Mouse (Mus musculus) CH12.LX (cell line): ENCODE data around the gene Gm10197. TPM values are rescaled to one million over a fixed set of nuclear protein-coding genes. Genes with fewer than 3 reads are reported as not detected.

Experiments
- DNase-seq: peaks from one replicate; pipeline ENCODE4 v3.0.0-alpha.2; 2013; ENCODE audit errors: extremely low read depth
- H3K27ac ChIP-seq: 2 replicates; pipeline ENCODE4 v1.5.1; 2012; ENCODE audit warnings: low read depth, mild to moderate bottlenecking, control low read depth, moderate library complexity; ENCODE audit not compliant: insufficient read depth
- H3K27me3 ChIP-seq: replicated peaks from 2 replicates; pipeline ENCODE3; 2012; ENCODE audit warnings: inconsistent platforms
- H3K36me3 ChIP-seq, 2 experiments: replicated peaks in 1 of 2; 2 replicates each; pipeline versions ENCODE3 to v1.6.1; 2012; ENCODE audit warnings: inconsistent platforms in 1 of 2, low read length in 1 of 2, mild to moderate bottlenecking in 1 of 2, mixed read lengths in 1 of 2, moderate library complexity in 1 of 2; ENCODE audit not compliant: control insufficient read depth in 1 of 2, insufficient read depth in 1 of 2
- H3K4me1 ChIP-seq, 2 experiments: 2 replicates each; pipeline ENCODE4 v1.6.1; 2012; ENCODE audit warnings: inconsistent platforms in 1 of 2, moderate library complexity in 1 of 2; ENCODE audit not compliant: insufficient read depth in 2 of 2, control insufficient read depth in 1 of 2
- H3K4me2 ChIP-seq: 2 replicates; pipeline ENCODE4 v1.6.1; 2012; ENCODE audit warnings: low read depth, mild to moderate bottlenecking, control low read depth; ENCODE audit not compliant: poor library complexity, insufficient read depth, severe bottlenecking
- H3K4me3 ChIP-seq, 3 experiments: fragments of 150-350 bp in 1 of 3; sonication (generic) in 1 of 3; replicated peaks in 1 of 3; 2 replicates each; pipeline versions ENCODE3 to v1.5.1; 2011 to 2012; ENCODE audit warnings: low read depth in 2 of 3, low read length in 2 of 3, mild to moderate bottlenecking in 2 of 3, moderate library complexity in 2 of 3, control low read depth in 1 of 3, improper control_type of control experiment in 1 of 3, inconsistent platforms in 1 of 3, mixed read lengths in 1 of 3; ENCODE audit not compliant: poor library complexity in 1 of 3
- H3K79me2 ChIP-seq: replicated peaks from 2 replicates; pipeline ENCODE4 v1.6.1; 2012; ENCODE audit warnings: mild to moderate bottlenecking, moderate library complexity; ENCODE audit not compliant: control insufficient read depth, poor library complexity, insufficient read depth, severe bottlenecking; ENCODE audit errors: extremely low read depth
- H3K9ac ChIP-seq: 2 replicates; pipeline ENCODE4 v1.6.1; 2012; ENCODE audit warnings: low read depth, mild to moderate bottlenecking, control low read depth, moderate library complexity; ENCODE audit not compliant: insufficient read depth
- H3K9me3 ChIP-seq: replicated peaks from 2 replicates; pipeline ENCODE3; 2012; ENCODE audit warnings: low read length, inconsistent platforms, mixed read lengths
- BHLHE40 ChIP-seq: IDR thresholded peaks from 2 replicates; pipeline ENCODE4 v1.6.1; 2011; ENCODE audit warnings: mild to moderate bottlenecking, low read depth, low read length, improper control_type of control experiment
- CHD1 ChIP-seq: IDR thresholded peaks from 2 replicates; pipeline ENCODE4 v1.6.1; 2012; ENCODE audit warnings: low read depth, low read length, improper control_type of control experiment, inconsistent platforms
- CTCF ChIP-seq, 2 experiments: IDR thresholded peaks in 1 of 2; conservative IDR thresholded peaks in 1 of 2; 2 replicates each; pipeline ENCODE4 v1.5.1; 2011 to 2012; ENCODE audit warnings: low read depth in 2 of 2, low read length in 2 of 2, improper control_type of control experiment in 1 of 2, inconsistent platforms in 1 of 2, mild to moderate bottlenecking in 1 of 2, moderate library complexity in 1 of 2
- ELF1 ChIP-seq: IDR thresholded peaks from 2 replicates; pipeline ENCODE4 v1.6.1; 2014; ENCODE audit warnings: low read depth, mild to moderate bottlenecking, inconsistent platforms, low read length, improper control_type of control experiment
- EP300 ChIP-seq: IDR thresholded peaks from 2 replicates; pipeline ENCODE4 v1.6.1; 2011; ENCODE audit warnings: low read length, improper control_type of control experiment
- JUN ChIP-seq: IDR thresholded peaks from 2 replicates; pipeline ENCODE4 v1.6.1; 2011; ENCODE audit warnings: low read depth, mild to moderate bottlenecking, low read length, improper control_type of control experiment, moderate library complexity; ENCODE audit not compliant: insufficient read depth
- KAT2A ChIP-seq: IDR thresholded peaks from 2 replicates; pipeline ENCODE4 v1.6.1; 2012; ENCODE audit warnings: low read length, improper control_type of control experiment, inconsistent platforms; ENCODE audit not compliant: insufficient replicate concordance
- MAFK ChIP-seq: IDR thresholded peaks from 2 replicates; pipeline ENCODE4 v1.6.1; 2011; ENCODE audit warnings: low read length, improper control_type of control experiment; ENCODE audit not compliant: insufficient replicate concordance
- MEF2A ChIP-seq: IDR thresholded peaks from 2 replicates; pipeline ENCODE4 v1.6.1; 2014; ENCODE audit warnings: low read depth, mild to moderate bottlenecking, inconsistent platforms, low read length, improper control_type of control experiment, borderline replicate concordance
- MXI1 ChIP-seq: IDR thresholded peaks from 2 replicates; pipeline ENCODE4 v1.6.1; 2011; ENCODE audit warnings: mild to moderate bottlenecking, low read depth, low read length, improper control_type of control experiment
- MYC ChIP-seq: IDR thresholded peaks from 2 replicates; pipeline ENCODE4 v1.6.1; 2011; ENCODE audit warnings: low read depth, mild to moderate bottlenecking, improper control_type of control experiment, low read length
- NELFE ChIP-seq: IDR thresholded peaks from 2 replicates; pipeline ENCODE4 v1.6.1; 2011; ENCODE audit warnings: low read depth, low read length, improper control_type of control experiment
- PAX5 ChIP-seq: IDR thresholded peaks from 2 replicates; pipeline ENCODE4 v1.6.1; 2012; ENCODE audit warnings: low read length, inconsistent platforms, mixed read lengths
- POLR2A ChIP-seq: IDR thresholded peaks from 2 replicates; pipeline ENCODE4 v1.6.1; 2011; ENCODE audit warnings: low read depth, mild to moderate bottlenecking, improper control_type of control experiment, low read length
- RAD21 ChIP-seq: IDR thresholded peaks from 2 replicates; pipeline ENCODE4 v1.6.1; 2011; ENCODE audit warnings: low read depth, mild to moderate bottlenecking, low read length, improper control_type of control experiment, moderate library complexity
- RCOR1 ChIP-seq: conservative IDR thresholded peaks from 2 replicates; pipeline ENCODE4 v1.6.1; 2012; ENCODE audit warnings: low read depth, mild to moderate bottlenecking, inconsistent platforms, low read length, improper control_type of control experiment
- SIN3A ChIP-seq: IDR thresholded peaks from 2 replicates; pipeline ENCODE4 v1.6.1; 2012; ENCODE audit warnings: low read length, improper control_type of control experiment, inconsistent platforms
- UBTF ChIP-seq: IDR thresholded peaks from 2 replicates; pipeline ENCODE4 v1.6.1; 2012; ENCODE audit warnings: low read depth, mild to moderate bottlenecking, inconsistent platforms, low read length, improper control_type of control experiment, moderate library complexity
- USF1 ChIP-seq: IDR thresholded peaks from 2 replicates; pipeline ENCODE4 v1.6.1; 2014; ENCODE audit warnings: low read depth, mild to moderate bottlenecking, inconsistent platforms, low read length, improper control_type of control experiment
- dilution Hi-C: fragments of 300-500 bp; cut with MboI; formaldehyde crosslinking; loops from 2 replicates; pipeline ENCODE4 v1.14.3; 2020; ENCODE audit warnings: low sequenced_read_pairs; ENCODE audit not compliant: extremely low pct_unique_long_range_greater_than_20kb, extremely low pct_ligation_motif_present
- in situ Hi-C: fragments of 300-500 bp; cut with MboI; formaldehyde crosslinking; loops from 3 replicates; pipeline ENCODE4 v1.14.3; 2019; ENCODE audit warnings: low sequenced_read_pairs, low pct_ligation_motif_present, low pct_unique_long_range_greater_than_20kb, mixed read lengths
- polyA plus RNA-seq: library from polyadenylated mRNA; unstranded; fragments of >175 nt; gene quantifications from 2 replicates; pipeline ENCODE4 v1.2.1, GENCODE M21; 2012; ENCODE audit warnings: low read depth; ENCODE audit not compliant: insufficient read length
- total RNA-seq, 2 experiments: library from RNA; depleted of rRNA; stranded (reverse); fragments of 300-350 nt in 1 of 2; fragments of >200 nt in 1 of 2; gene quantifications; 2 replicates each; pipeline ENCODE4 v1.2.3; 2012 to 2014

Gene Gm10197
- total and polyA plus RNA-seq, 3 experiments, result 3.9 to 11.5 TPM; not detected in 1

DNA sequence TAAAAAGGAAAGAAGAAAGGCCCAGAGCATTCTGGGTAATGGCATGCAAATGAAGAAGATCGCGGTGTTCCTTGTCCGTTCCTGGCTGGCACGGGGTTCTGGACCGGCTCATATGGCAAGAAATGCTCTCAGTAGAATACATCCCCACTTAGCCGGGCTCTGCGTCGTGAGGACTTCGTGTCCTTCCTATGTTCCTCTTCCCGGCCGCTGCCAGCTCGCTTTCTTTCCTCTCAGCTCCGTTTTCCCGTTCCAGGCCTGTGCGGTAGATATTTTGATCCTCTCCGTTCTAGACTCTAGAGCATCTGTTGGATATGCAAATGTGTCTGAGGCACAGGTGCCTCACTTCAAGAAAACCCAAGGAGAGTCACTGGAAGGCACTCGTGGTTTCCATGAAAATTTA lies 43.6 kb upstream of the Gm10197 start:
- dilution Hi-C loops (no loop called here), in situ Hi-C loops (no loop called here)
- DNase-seq, result no peak
- TF ChIP-seq MYC (no peak), MXI1 (no peak)
- Histone ChIP-seq H3K4me1 (peaks cover 20 to 66% of the 10 kb centered on the region in 2 experiments), H3K79me2 (no peaks in the 10 kb centered on the region), H3K27me3 (no peaks in the 10 kb centered on the region), H3K4me3 (no peak overlapping the region), H3K9ac (no peak overlapping the region), H3K9me3 (no peaks in the 10 kb centered on the region), H3K27ac (no peak overlapping the region), H3K36me3 (peaks cover 0 to 3% of the 10 kb centered on the region in 2 experiments), H3K4me2 (no peak overlapping the region)

DNA sequence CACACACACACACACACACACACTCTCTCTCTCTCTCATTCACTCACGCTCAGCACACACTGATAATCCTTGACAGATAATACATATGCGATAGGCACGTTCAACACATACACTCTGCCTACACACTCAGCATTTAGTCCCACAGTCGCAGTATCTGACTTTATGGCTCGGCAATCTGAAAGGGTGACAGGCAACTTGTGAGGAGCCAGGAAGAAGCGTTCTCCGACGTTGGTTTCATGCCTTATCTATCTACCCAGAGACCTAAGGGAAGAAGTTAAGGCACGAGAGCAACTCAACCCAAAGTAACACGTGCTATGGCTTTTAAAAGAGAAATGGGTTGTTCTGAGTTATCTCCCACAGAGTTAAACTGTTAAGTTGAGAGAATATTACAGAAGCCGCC lies 43.1 kb upstream of the Gm10197 start:
- Histone ChIP-seq H3K4me3 (no peak overlapping the region), H3K27ac (no peak overlapping the region), H3K27me3 (no peaks in the 10 kb centered on the region), H3K9ac (no peak overlapping the region), H3K9me3 (no peaks in the 10 kb centered on the region), H3K36me3 (peaks cover 0 to 3% of the 10 kb centered on the region in 2 experiments), H3K4me1 (peaks cover 17 to 67% of the 10 kb centered on the region in 2 experiments), H3K79me2 (no peaks in the 10 kb centered on the region), H3K4me2 (no peak overlapping the region)
- DNase-seq, result no peak
- in situ Hi-C loops, result no loop called here
- no peak for TF ChIP-seq EP300
- no peak for TF ChIP-seq UBTF
- TF ChIP-seq CTCF (conservative IDR thresholded peaks at IDR 0.05 in 1 of 2, IDR thresholded peaks at IDR 0.05 in 1 of 2; ENCODE audit: low read depth in 2 of 2, low read length in 2 of 2), result no peak
- no peak for TF ChIP-seq POLR2A
- TF ChIP-seq RCOR1, result no peak
- TF ChIP-seq CHD1, result no peak
- no peak for TF ChIP-seq SIN3A
- no peak for TF ChIP-seq MYC
- no peak for TF ChIP-seq MAFK
- no peak for TF ChIP-seq JUN
- dilution Hi-C loops, result no loop called here

DNA sequence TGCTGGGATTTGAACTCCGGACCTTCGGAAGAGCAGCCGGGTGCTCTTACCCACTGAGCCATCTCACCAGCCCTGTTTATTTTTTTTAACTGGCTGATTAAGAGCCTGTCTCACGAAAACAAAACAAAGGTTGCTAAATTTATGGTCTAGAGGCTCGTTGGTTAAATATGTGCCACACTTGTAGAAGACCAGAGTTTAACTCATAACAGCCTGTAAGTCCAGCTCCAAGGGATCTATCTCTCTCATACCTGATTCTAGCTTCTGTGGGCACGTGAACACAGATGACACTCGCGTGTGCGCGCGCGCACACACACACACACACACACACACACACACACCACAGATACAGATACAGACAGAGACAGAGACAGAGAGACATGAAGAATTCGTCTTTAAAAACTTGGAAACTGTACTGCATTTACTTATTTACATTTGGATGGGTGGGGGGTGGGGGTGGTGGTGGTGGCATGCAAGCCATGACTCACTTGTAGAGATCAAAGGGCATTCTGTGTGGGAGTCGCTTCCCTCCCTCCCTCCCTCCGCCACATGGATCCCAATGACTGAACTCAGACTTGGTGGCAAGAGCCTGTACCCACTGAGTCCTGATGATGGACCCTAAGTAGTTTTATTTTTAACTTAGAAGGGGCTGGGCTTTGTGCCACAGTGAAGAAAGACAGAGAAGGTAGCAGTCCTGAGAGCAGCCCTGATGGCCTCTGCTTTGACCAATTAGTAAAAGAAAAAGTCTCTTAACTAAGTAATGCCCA lies 42.2 kb upstream of the Gm10197 start:
- H3K4me3 ChIP-seq, result no peak overlapping the region
- dilution Hi-C loops (no loop called here), in situ Hi-C loops (no loop called here)
- no peak for TF ChIP-seq MEF2A
- no peak for TF ChIP-seq NELFE
- no peak for TF ChIP-seq MXI1
- no peak for TF ChIP-seq ELF1
- no peak for TF ChIP-seq KAT2A
- no peak for TF ChIP-seq EP300
- no peak for TF ChIP-seq RAD21
- no peak for TF ChIP-seq MAFK
- TF ChIP-seq USF1, result no peak
- no peak for TF ChIP-seq BHLHE40
- TF ChIP-seq PAX5, result no peak
- TF ChIP-seq UBTF, result no peak
- TF ChIP-seq POLR2A, result no peak
- H3K4me2 ChIP-seq, result no peak overlapping the region
- H3K9ac ChIP-seq, result no peak overlapping the region
- H3K9me3 ChIP-seq, result no peaks in the 10 kb centered on the region
- H3K27me3 ChIP-seq, result no peaks in the 10 kb centered on the region
- H3K36me3 ChIP-seq, result peaks cover 0 to 3% of the 10 kb centered on the region in 2 experiments
- no peaks in the 10 kb centered on the region for H3K79me2 ChIP-seq
- no peak overlapping the region for H3K27ac ChIP-seq
- H3K4me1 ChIP-seq, result peaks cover 20 to 68% of the 10 kb centered on the region in 2 experiments
- no peak for DNase-seq
